Mouse (Mus musculus) embryonic stem cell, embryonic (primary cell): Measurements from ENCODE around the gene 4932414N04Rik.
"Not testable (repeated sequence)": the region's sequence is repeated elsewhere in the genome, so short reads cannot be mapped to it uniquely, and the experiment has no call there.

Experiments
- CTCF ChIA-PET, 4 experiments: fragments of 300-600 bp in 2 of 4; fragments of 350-600 bp in 2 of 4; sonication (Branson Sonifier 250); formaldehyde crosslinking; loops; one replicate each; lab custom pipeline; 2022; ENCODE audit warnings: inconsistent platforms in 2 of 4; lab: Charles Lee
- POLR2A ChIA-PET, 4 experiments: fragments of 300-600 bp in 2 of 4; fragments of 350-600 bp in 2 of 4; sonication (Branson Sonifier 250); formaldehyde crosslinking; loops; one replicate each; lab custom pipeline; 2022; ENCODE audit warnings: antibody characterized with exemption in 4 of 4, inconsistent platforms in 1 of 4; lab: Charles Lee

The 4932414N04Rik gene

DNA sequence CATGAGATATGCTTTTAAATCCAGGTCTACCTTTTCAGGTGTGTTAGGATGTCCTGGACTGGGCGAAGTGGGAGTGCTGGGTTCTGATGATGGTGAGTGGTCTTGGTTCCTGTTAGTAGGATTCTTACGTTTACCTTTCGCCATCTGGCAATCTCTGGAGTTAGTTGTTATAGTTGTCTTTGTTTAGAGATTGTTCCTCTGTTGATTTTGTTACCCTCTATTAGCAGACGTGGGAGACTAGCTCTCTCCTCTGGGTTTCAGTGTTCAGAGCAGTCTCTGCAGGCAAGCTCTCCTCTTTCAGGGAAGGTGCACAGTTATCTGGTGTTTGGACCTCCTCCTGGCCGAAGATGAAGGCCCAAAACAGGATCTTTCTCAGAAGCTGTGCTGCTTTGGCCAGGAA, at the start of gene 4932414N04Rik:
4932414N04Rik (plus strand) TSS at position 301 of the 400 bp plus-strand sequence.
- POLR2A ChIA-PET, CTCF ChIA-PET: not testable (repeated sequence)

DNA sequence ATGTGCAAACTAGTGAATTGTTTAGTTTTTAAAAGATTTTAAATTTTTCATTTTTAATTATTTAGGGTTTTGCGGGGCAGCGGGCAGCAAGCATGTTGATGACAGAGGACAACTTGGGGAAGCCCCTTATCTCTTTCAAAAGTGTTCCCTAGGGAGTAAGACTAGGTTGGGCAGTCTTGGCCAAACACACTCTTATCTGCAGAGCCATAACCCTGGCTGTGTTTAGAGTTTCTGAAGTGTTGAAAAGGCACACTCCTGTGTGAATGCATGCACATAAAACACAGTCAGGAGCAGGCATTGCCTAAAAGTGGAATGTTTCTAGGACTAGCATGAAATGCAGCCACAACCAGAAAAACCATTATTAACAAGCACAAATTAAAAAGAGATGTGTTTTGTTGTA, 75.9 kb downstream of the 4932414N04Rik start:
- CTCF ChIA-PET = interaction anchor here in 1 of 4 experiments (0.7 kb wide), 1 partner anchor 1968 kb away, joined by 6 read pairs; no protein-coding TSS in a partner anchor
- POLR2A ChIA-PET = no interaction called here

DNA sequence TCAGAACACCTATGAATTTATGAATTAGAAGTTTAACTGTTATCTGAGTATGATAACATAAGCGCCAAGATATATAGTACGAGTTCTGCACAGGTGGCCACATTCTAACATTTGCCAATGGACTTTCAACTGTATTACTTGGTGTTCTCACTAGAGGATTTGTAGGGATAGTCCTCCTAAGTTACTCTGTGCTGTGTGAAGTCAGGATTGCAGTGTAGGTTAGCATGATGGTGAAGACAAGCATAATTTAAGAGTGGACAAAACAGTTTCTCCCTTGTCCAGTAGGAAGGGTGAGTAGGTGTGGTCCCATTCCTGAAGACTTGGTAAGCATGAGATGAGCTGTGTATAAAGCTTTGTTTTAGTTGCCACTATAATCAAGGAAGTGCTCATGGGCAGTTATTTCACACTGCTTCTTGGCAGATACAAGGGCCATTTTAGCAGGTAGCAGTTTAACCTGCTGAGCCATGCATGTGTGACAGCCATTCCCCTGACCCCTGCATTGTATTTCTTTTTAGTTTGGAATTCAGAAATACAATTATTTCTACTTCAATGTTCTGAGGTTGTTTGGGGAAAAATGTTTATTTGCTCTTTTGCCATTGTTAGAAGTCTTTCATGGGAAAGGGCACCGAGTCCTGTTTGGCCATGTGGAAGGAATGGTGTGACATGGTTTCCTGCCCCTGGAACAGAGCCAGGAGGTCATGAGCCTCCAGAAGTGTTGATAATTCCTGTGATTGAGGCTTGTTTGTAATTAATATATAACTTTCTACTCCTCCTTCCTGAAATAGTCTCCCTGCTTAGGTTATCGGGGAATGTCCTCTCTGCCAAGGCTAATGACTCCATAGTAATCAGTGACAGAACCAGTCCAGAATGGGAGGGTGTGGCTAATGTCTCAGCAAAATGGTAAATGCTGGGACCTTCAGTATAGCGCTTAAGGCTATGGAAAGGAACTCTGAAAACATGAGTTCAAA, 83.8 kb downstream of the 4932414N04Rik start:
- ChIA-PET POLR2A (no interaction called here), CTCF (no interaction called here)

- POLR2A ChIA-PET = no interaction called here
These were observed 88.3 kb downstream of the 4932414N04Rik start for GRCm38 (mm10) chr2:68744599-68744998.

GRCm38 (mm10) chr2:68756179-68756578, 99.9 kb downstream of the 4932414N04Rik start:
- POLR2A ChIA-PET = no interaction called here
- CTCF ChIA-PET = interaction anchor here in 3 of 4 experiments (0.7 to 1.9 kb wide), 4 partner anchors 12 to 672 kb away, joined by 3 to 7 read pairs (median 6); no protein-coding TSS in a partner anchor

More at GRCm38 (mm10) chr2:68744599-68744998, 88.3 kb downstream of the 4932414N04Rik start:
- CTCF ChIA-PET = interaction anchor here in 3 of 4 experiments (0.6 to 1.4 kb wide), 6 partner anchors 9 to 444 kb away, joined by 3 to 7 read pairs (median 4); no protein-coding TSS in a partner anchor

DNA sequence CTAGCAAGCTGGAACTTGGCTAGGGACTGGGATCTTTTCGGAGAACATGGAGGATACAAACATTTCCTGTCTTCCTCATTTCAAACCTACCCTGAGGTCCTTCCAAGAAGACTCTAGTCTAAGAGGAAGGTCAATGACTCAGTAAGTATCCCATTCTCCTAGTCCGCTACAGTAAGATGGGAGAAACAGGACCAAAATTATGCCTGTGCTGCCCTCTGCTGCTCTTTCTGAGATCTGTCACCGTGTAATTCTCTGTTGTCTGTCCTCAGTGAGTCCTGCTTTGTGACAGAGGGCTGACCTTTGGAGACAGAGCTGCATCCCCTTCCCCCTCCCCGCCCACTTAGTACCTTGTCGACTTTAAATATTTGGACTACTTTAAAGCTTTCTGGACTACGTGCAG, 100.5 kb downstream of the 4932414N04Rik start:
- POLR2A ChIA-PET = no interaction called here
- CTCF ChIA-PET = interaction anchor here in 3 of 4 experiments (0.6 to 1.9 kb wide), 11 partner anchors 12 to 671 kb away, joined by 3 to 10 read pairs (median 5); no protein-coding TSS in a partner anchor

GRCm38 (mm10) chr2:68765371-68765770, 109.1 kb downstream of the 4932414N04Rik start:
- ChIA-PET CTCF (interaction anchor here in 3 of 4 experiments (0.9 to 1.3 kb wide), 4 partner anchors 58 to 348 kb away, joined by 3 to 4 read pairs (median 3); no protein-coding TSS in a partner anchor), POLR2A (interaction anchor here in 1 of 4 experiments (0.7 kb wide), 1 partner anchor 16 kb away, joined by 3 read pairs; no protein-coding TSS in a partner anchor)

- ChIA-PET CTCF (no interaction called here), POLR2A (no interaction called here)
These were observed 111.1 kb downstream of the 4932414N04Rik start for GRCm38 (mm10) chr2:68767186-68767890.

- CTCF ChIA-PET = no interaction called here
- POLR2A ChIA-PET = interaction anchor here in 2 of 4 experiments (1.2 to 1.4 kb wide), 4 partner anchors 266 to 424 kb away, joined by 3 to 4 read pairs (median 3); partner anchors contain the start of gene Spc25 (in 1 of the 2)
These were observed 126.2 kb downstream of the 4932414N04Rik start for GRCm38 (mm10) chr2:68782268-68783132.

- CTCF ChIA-PET = interaction anchor here in 2 of 4 experiments (0.7 to 1.4 kb wide), 3 partner anchors 222 to 644 kb away, joined by 3 to 7 read pairs (median 5); no protein-coding TSS in a partner anchor
- POLR2A ChIA-PET = not testable (repeated sequence)
These were observed 127.4 kb downstream of the 4932414N04Rik start for GRCm38 (mm10) chr2:68783664-68784063.

GRCm38 (mm10) chr2:68784710-68785427, 128.6 kb downstream of the 4932414N04Rik start:
- ChIA-PET POLR2A (interaction anchor here in 1 of 4 experiments (0.9 kb wide), 1 partner anchor 280 kb away, joined by 3 read pairs; no protein-coding TSS in a partner anchor), CTCF (interaction anchor here (0.6 to 1.4 kb wide), 13 partner anchors 38 to 643 kb away, joined by 3 to 12 read pairs (median 4); no protein-coding TSS in a partner anchor)

DNA sequence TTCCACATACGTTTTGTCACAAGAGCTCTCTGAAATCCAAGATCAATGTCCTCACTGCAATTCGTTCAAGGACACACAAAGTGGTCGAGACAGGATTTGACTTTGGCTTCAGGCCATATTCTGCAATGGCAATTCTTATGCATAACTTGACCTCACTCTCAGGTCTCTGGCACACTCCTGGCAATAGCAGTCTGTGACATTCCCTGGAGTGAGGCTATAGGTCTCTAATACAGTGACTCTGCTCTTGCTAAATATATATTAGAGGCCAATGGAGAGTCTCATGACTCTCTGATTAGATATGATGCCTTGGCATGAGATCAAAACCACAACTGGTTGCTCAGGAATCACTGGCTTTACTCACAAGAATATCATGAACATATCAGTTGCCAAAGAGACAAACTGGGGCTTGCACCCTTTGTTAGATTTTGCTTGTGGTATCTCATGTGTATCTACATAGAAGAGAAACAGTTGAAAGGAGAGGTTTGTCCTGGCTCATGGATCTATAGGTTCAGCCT, 130.9 kb downstream of the 4932414N04Rik start:
- CTCF ChIA-PET = interaction anchor here in 2 of 4 experiments (1.6 to 1.8 kb wide), 2 partner anchors 256 to 274 kb away, joined by 5 to 8 read pairs; no protein-coding TSS in a partner anchor
- POLR2A ChIA-PET = no interaction called here

GRCm38 (mm10) chr2:68792296-68792695, 136.0 kb downstream of the 4932414N04Rik start:
- ChIA-PET CTCF (no interaction called here), POLR2A (no interaction called here)

DNA sequence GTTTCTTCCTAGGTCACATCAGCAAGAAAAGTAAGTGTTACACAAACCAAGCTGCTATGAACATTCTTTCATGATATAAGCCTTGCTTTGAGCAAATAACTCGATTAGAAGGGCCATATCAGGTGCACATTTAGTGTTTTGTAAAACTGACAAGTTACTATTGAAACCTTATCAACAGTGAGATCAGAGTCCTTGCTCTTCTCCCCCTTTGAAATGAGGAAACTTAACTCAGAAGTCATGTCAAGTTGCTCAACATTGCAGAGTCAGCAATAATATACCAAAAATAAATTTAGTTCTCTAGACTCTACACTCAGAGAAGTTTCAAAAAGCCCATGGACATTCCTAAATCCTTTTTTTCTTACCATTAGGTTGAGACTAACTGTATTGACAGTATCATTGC, 137.2 kb downstream of the 4932414N04Rik start:
- CTCF ChIA-PET = no interaction called here
- POLR2A ChIA-PET = no interaction called here

- CTCF ChIA-PET = no interaction called here
These were observed 137.9 kb downstream of the 4932414N04Rik start for GRCm38 (mm10) chr2:68794181-68794580.

GRCm38 (mm10) chr2:68794616-68795015, 138.3 kb downstream of the 4932414N04Rik start:
- ChIA-PET CTCF (interaction anchor here in 1 of 4 experiments (0.7 kb wide), 1 partner anchor 292 kb away, joined by 3 read pairs; no protein-coding TSS in a partner anchor), POLR2A (interaction anchor here in 1 of 4 experiments (0.7 to 1.2 kb wide), 3 partner anchors 9 to 34 kb away, joined by 3 read pairs; no protein-coding TSS in a partner anchor)

More at GRCm38 (mm10) chr2:68794181-68794580, 137.9 kb downstream of the 4932414N04Rik start:
- POLR2A ChIA-PET = interaction anchor here in 1 of 4 experiments (1.2 kb wide), 1 partner anchor 10 kb away, joined by 3 read pairs; no protein-coding TSS in a partner anchor
